Mouse (Mus musculus): ENCODE measurements around the gene Shtn1. TPM values are rescaled to one million over a fixed set of nuclear protein-coding genes. Genes with fewer than 3 reads are reported as not detected.

Shtn1 gene
- polyA plus RNA-seq, 1 experiment from 2014 or later, result 1.1 TPM

DNA sequence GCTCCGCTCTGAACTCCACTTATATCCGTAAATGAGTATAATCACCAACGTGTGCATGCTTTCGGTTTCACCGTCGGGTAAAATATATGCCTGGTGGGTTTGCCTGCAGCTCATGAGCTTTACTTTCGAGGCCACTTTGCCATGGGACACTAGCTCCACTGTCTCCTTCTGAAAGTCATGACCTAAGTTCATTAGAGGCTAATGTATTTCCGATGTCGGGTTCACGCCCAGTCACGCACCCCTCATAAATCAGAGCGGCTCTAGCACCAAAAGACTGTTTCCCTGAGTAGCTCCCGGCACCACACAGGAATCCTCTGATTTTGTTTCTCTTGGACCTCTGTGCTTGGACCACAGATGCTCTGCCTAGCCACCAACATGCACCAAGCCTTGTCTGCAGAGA lies 105.1 kb downstream of the Shtn1 start:
- Histone ChIP-seq H3K27ac (ENCODE audit: low read length) (no peak overlapping the region), H3K4me3 (ENCODE audit: low read length) (no peak overlapping the region), H3K4me1 (ENCODE audit: control insufficient read depth, insufficient read depth, low read length) (no peaks in the 10 kb centered on the region), H3K36me3 (ENCODE audit: control insufficient read depth, insufficient read depth) (no peaks in the 10 kb centered on the region), H3K4me2 (ENCODE audit: low read depth, low read length) (no peak overlapping the region), H3K27me3 (ENCODE audit: control insufficient read depth, insufficient read depth, low read length) (peaks cover 8% of the 10 kb centered on the region; the same call in 1 of the 2 replicates), H3K9ac (ENCODE audit: low read length) (no peak overlapping the region), H3K9me3 (replicated peaks; ENCODE audit: control insufficient read depth, low read length) (no peaks in the 10 kb centered on the region)
- ATAC-seq (replicated peaks; ENCODE audit: extremely low read depth, insufficient read depth, low FRiP score), result no peak
- 83% methylated on average over 13 of the region's 13 CpGs for WGBS

DNA sequence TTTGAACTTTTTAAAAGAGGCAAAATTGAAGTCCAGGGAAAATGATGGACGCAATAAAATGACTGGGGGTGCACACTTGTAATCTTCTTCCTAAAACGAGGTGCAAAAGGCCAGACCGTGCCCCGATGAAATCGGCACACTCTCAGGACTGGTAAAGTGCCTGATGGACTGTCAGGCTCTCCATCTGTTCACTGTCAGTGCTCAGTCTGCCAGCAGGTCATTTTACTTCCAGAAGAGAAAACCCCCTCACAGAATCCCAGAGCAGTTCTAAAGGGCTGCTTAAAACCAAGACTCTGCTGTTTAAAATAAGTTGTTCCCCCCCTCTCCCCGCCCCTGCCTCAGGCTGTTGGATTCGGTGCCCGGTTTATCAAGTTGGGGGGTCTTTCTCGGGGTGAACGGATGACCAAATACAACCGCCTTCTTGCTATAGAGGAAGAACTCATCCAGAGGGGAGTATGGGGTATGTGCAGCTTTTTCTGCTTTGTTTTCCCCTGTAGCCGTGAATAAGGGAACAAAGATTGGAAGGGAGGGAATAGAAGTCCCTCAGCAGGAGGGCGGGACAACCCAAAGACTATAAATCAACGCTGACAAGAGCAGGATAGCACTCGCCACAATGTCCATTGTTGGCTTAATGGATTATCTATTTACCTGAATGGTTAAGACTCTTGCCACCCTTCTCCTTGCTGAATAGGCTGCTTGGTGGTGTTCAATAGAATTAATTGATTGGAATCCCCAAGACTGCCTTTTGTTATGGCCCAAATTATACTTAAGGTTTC lies 107.0 kb downstream of the Shtn1 start:
- no peak for ATAC-seq (replicated peaks; ENCODE audit: extremely low read depth, insufficient read depth, low FRiP score)
- Histone ChIP-seq H3K4me3 (ENCODE audit: low read length) (no peak overlapping the region), H3K9me3 (replicated peaks; ENCODE audit: control insufficient read depth, low read length) (no peaks in the 10 kb centered on the region), H3K27ac (ENCODE audit: low read length) (no peak overlapping the region), H3K4me1 (ENCODE audit: control insufficient read depth, insufficient read depth, low read length) (no peaks in the 10 kb centered on the region), H3K9ac (ENCODE audit: low read length) (no peak overlapping the region), H3K27me3 (ENCODE audit: control insufficient read depth, insufficient read depth, low read length) (peaks cover 8% of the 10 kb centered on the region; the same call in 1 of the 2 replicates), H3K36me3 (ENCODE audit: control insufficient read depth, insufficient read depth) (no peaks in the 10 kb centered on the region), H3K4me2 (ENCODE audit: low read depth, low read length) (no peak overlapping the region)
- 40% methylated on average over 15 of the region's 15 CpGs for whole genome bisulfite sequencing

DNA sequence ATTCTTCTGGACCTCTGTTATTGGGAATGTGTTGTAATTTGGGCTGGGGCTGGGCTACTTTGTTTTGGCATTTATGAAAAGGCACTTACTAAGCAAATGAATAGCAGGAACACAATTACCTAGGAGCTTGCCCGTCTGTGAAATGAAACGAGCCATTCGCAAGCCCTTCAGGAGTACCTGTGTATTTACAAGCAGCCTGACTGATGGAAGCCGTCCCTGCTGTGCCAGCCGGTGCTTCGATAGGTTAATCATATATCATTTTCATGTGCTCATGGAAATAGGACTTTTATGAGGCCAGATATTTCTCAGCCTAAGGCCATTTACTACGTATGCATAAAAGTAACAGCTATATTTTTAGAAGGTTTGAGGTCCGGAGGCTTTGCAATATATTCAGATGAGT lies 112.9 kb downstream of the Shtn1 start:
- H3K4me2 ChIP-seq (ENCODE audit: low read depth, low read length), result no peak overlapping the region
- no peak overlapping the region for H3K4me3 ChIP-seq (ENCODE audit: low read length)
- no peak for ATAC-seq (replicated peaks; ENCODE audit: extremely low read depth, insufficient read depth, low FRiP score)
- no peaks in the 10 kb centered on the region for H3K9me3 ChIP-seq (replicated peaks; ENCODE audit: control insufficient read depth, low read length)
- WGBS, result 83% methylated on average over 8 of the region's 8 CpGs
- no peaks in the 10 kb centered on the region for H3K4me1 ChIP-seq (ENCODE audit: control insufficient read depth, insufficient read depth, low read length)
- peaks cover 5% of the 10 kb centered on the region; the same call in 1 of the 2 replicates for H3K27me3 ChIP-seq (ENCODE audit: control insufficient read depth, insufficient read depth, low read length)
- H3K36me3 ChIP-seq (ENCODE audit: control insufficient read depth, insufficient read depth), result no peaks in the 10 kb centered on the region
- H3K9ac ChIP-seq (ENCODE audit: low read length), result no peak overlapping the region
- H3K27ac ChIP-seq (ENCODE audit: low read length), result no peak overlapping the region

DNA sequence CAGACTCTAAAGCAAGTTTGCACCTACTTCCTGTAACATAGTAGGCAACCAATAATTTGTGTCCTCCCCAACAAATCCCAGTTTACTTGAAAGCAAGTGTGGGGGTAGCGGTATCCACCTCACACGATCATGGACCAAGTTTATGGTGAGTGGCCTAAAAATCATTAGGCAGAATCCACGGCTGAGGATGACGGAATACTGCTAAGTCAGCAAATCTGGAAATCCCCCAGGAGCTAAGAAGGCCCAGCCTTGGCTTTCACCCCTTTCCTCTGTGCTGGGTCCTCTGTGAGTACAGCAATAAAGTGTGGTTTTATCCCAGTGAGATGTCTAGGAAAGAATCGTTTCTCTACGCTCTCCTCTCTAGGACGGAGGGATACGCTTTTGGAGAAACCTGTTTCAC lies 121.1 kb downstream of the Shtn1 start:
- Histone ChIP-seq H3K27me3 (ENCODE audit: control insufficient read depth, insufficient read depth, low read length) (peaks cover 15% of the 10 kb centered on the region; the same call in 1 of the 2 replicates), H3K4me3 (ENCODE audit: low read length) (no peak overlapping the region), H3K4me1 (ENCODE audit: control insufficient read depth, insufficient read depth, low read length) (no peaks in the 10 kb centered on the region), H3K9ac (ENCODE audit: low read length) (no peak overlapping the region), H3K4me2 (ENCODE audit: low read depth, low read length) (no peak overlapping the region), H3K36me3 (ENCODE audit: control insufficient read depth, insufficient read depth) (no peaks in the 10 kb centered on the region), H3K27ac (ENCODE audit: low read length) (no peak overlapping the region), H3K9me3 (replicated peaks; ENCODE audit: control insufficient read depth, low read length) (no peaks in the 10 kb centered on the region)
- 89% methylated on average over 8 of the region's 8 CpGs for WGBS
- no peak for ATAC-seq (replicated peaks; ENCODE audit: extremely low read depth, insufficient read depth, low FRiP score)

DNA sequence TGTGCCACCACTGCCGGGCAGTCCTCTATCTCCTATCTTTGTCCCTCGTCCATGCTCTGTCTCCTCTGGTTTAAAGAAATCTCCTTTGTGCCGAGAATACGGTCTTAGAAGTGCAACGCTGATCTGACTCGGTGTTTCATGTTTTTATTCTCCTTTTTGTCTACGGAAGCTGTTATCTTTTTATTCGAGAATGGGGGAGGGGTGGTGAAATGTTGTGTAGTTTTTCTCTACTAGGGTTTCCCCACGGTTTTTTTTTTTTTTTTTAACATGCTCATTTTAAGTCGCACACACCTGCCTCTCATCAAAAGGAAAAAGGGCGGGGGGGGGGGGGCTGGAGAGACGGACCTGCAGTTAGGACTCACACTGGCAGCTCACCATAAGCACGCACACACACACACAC lies 123.7 kb downstream of the Shtn1 start:
- Histone ChIP-seq H3K9me3 (replicated peaks; ENCODE audit: control insufficient read depth, low read length) (no peaks in the 10 kb centered on the region), H3K27me3 (ENCODE audit: control insufficient read depth, insufficient read depth, low read length) (peaks cover 15% of the 10 kb centered on the region; the same call in 1 of the 2 replicates), H3K36me3 (ENCODE audit: control insufficient read depth, insufficient read depth) (no peaks in the 10 kb centered on the region), H3K4me3 (ENCODE audit: low read length) (no peak overlapping the region), H3K9ac (ENCODE audit: low read length) (no peak overlapping the region), H3K4me2 (ENCODE audit: low read depth, low read length) (no peak overlapping the region), H3K27ac (ENCODE audit: low read length) (no peak overlapping the region), H3K4me1 (ENCODE audit: control insufficient read depth, insufficient read depth, low read length) (no peaks in the 10 kb centered on the region)
- no peak for ATAC-seq (replicated peaks; ENCODE audit: extremely low read depth, insufficient read depth, low FRiP score)
- WGBS, result 62% methylated on average over 12 of the region's 13 CpGs

DNA sequence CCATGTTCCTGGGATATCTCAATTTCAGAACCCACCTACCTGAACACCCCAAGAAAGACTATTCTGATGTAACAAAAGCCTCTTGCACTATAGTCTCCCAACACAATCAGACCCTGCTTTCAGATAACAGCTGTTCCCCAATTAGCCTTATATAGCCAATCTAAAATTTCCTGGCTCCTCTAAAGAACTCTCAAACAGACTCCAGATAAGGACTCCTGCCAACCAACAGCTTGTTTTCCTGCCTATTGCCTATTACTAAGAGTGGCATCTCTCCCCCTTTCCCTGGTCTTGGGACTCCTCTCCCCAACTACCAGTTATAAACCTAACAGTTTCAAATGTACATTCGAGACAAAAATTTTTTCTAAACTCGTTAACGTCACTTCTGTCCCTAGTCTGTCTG lies 124.4 kb downstream of the Shtn1 start:
- peaks cover 15% of the 10 kb centered on the region; the same call in 1 of the 2 replicates for H3K27me3 ChIP-seq (ENCODE audit: control insufficient read depth, insufficient read depth, low read length)
- no peaks in the 10 kb centered on the region for H3K36me3 ChIP-seq (ENCODE audit: control insufficient read depth, insufficient read depth)
- WGBS, result 81% methylated on average over 3 of the region's 3 CpGs
- no peaks in the 10 kb centered on the region for H3K9me3 ChIP-seq (replicated peaks; ENCODE audit: control insufficient read depth, low read length)
- no peak overlapping the region for H3K4me3 ChIP-seq (ENCODE audit: low read length)
- ATAC-seq (replicated peaks; ENCODE audit: extremely low read depth, insufficient read depth, low FRiP score), result no peak
- H3K9ac ChIP-seq (ENCODE audit: low read length), result no peak overlapping the region
- no peak overlapping the region for H3K27ac ChIP-seq (ENCODE audit: low read length)
- H3K4me1 ChIP-seq (ENCODE audit: control insufficient read depth, insufficient read depth, low read length), result no peaks in the 10 kb centered on the region
- no peak overlapping the region for H3K4me2 ChIP-seq (ENCODE audit: low read depth, low read length)

DNA sequence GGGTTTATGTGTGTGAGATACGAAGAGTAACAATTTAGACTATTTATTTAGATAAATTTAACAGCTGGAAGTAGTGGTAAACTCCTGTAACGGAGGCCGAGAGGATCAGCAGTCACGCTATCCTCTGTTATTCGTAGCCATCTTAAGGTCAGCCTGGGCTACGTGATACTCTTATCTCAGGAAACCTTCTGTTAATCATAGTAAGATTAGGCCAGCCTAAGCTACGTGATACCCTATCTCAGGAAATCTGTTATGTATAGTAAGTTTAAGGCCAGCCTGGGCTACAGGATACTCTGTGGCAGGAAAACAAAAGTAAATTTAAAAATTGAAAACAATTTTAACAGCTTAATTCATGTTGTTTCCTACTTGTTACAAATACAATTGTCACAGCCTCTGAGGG lies 129.9 kb downstream of the Shtn1 start:
- no peak for ATAC-seq (replicated peaks; ENCODE audit: extremely low read depth, insufficient read depth, low FRiP score)
- Histone ChIP-seq H3K9ac (ENCODE audit: low read length) (no peak overlapping the region), H3K27ac (ENCODE audit: low read length) (no peak overlapping the region), H3K4me1 (ENCODE audit: control insufficient read depth, insufficient read depth, low read length) (peaks cover 7% of the 10 kb centered on the region), H3K4me2 (ENCODE audit: low read depth, low read length) (no peak overlapping the region), H3K36me3 (ENCODE audit: control insufficient read depth, insufficient read depth) (no peaks in the 10 kb centered on the region), H3K27me3 (ENCODE audit: control insufficient read depth, insufficient read depth, low read length) (peaks cover 3% of the 10 kb centered on the region; the same call in 1 of the 2 replicates), H3K4me3 (ENCODE audit: low read length) (no peak overlapping the region), H3K9me3 (replicated peaks; ENCODE audit: control insufficient read depth, low read length) (no peaks in the 10 kb centered on the region)
- 65% methylated on average over 7 of the region's 7 CpGs for WGBS

DNA sequence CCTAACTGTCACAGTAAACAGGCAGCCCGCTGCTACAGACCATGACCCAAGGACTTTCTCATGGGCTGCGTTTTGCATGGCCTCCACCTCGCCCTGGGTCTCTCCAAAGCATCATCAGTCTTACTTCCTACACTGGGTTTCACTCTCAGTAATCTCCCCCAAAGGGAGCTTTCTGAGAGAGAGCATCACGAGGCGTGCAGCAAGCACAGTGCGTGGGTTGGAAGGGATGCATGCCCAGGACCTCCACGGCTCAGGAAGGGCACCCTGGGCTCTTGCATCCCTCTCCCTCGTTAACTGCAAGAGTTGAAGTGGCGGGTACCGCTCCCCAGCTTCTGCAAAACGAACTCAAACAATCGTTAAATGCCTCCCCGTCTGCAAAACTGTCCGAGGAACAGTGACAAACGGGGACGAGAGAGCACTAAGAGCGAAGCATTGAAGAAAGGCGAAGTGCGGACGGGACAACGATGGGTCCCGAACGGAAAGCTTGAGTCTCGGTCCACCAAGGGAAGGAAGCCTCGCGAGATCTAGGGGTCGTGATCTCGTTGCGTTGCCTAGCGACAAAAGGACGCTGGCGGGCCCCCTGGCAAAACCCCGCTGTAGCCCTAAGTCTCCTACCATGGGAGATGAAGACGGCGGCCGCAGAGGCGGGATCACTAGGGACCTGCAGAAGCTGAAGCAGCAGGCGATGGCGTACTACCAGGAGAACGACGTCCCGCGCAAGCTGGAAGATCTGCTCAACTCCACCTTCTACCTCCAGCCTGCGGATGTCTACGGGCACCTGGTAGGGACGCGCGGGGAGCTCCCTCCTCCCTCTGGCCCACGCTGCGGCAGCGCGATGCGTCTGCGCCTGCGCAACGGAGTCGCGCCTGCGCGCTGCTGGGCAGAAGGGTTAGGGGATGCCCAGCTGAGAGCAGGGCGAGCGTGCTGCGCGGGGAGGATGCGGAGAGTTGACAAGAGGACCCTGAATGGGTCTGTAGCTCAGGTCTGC lies 132.8 kb downstream of the Shtn1 start, which contains the start of the genes Eno4 and Hspa12a:
TSS of gene Eno4 (plus strand) at position 585 of the 988 bp plus-strand sequence.
TSS of gene Hspa12a (minus strand) at position 814 of the 988 bp plus-strand sequence.
- Histone ChIP-seq H3K27me3 (ENCODE audit: control insufficient read depth, insufficient read depth, low read length) (no peaks in the 10 kb centered on the region), H3K9me3 (replicated peaks; ENCODE audit: control insufficient read depth, low read length) (no peaks in the 10 kb centered on the region), H3K9ac (ENCODE audit: low read length) (peak within 1 kb of the TSS; percentile 83), H3K4me3 (ENCODE audit: low read length) (peak within 1 kb of the TSS; percentile 71), H3K4me1 (ENCODE audit: control insufficient read depth, insufficient read depth, low read length) (peaks cover 7% of the 10 kb centered on the region), H3K36me3 (ENCODE audit: control insufficient read depth, insufficient read depth) (no peaks in the 10 kb centered on the region), H3K4me2 (ENCODE audit: low read depth, low read length) (peak within 1 kb of the TSS; percentile 77), H3K27ac (ENCODE audit: low read length) (peak within 1 kb of the TSS; percentile 53)
- peak; percentile 97 for ATAC-seq (replicated peaks; ENCODE audit: extremely low read depth, insufficient read depth, low FRiP score)
- WGBS, result under 1% methylated on average over 65 of the region's 65 CpGs

Data from heart, embryonic 16.5 days (tissue).